Mouse (Mus musculus) embryonic facial prominence, embryonic 12.5 days (tissue): ENCODE measurements around the gene Reln. TPM values are rescaled to one million over a fixed set of nuclear protein-coding genes. Genes with fewer than 3 reads are reported as not detected.

ENCODE experiments used
- ATAC-seq: fragments of 200-750 bp; cut with Nextera tagmentation; 2 replicates; pipeline ENCODE4 v1.8.0; 2017; ENCODE audit not compliant: insufficient number of reproducible peaks, insufficient read depth, low FRiP score, low TSS enrichment
- H3K27ac ChIP-seq: fragments of 300-500 bp; sonication (generic); 2 replicates; pipeline ENCODE4 v1.5.1; 2016; ENCODE audit warnings: mild to moderate bottlenecking
- H3K27me3 ChIP-seq: fragments of 300-500 bp; sonication (generic); 2 replicates; pipeline ENCODE4 v1.6.1; 2016; ENCODE audit warnings: mild to moderate bottlenecking, moderate library complexity
- H3K36me3 ChIP-seq: fragments of 300-500 bp; sonication (generic); 2 replicates; pipeline ENCODE4 v1.6.1; 2016; ENCODE audit warnings: mild to moderate bottlenecking
- H3K4me1 ChIP-seq: fragments of 300-500 bp; sonication (generic); 2 replicates; pipeline ENCODE4 v1.6.1; 2016
- H3K4me2 ChIP-seq: fragments of 300-500 bp; sonication (generic); replicated peaks from 2 replicates; pipeline ENCODE4 v1.6.1; 2016; ENCODE audit warnings: mild to moderate bottlenecking, moderate library complexity
- H3K4me3 ChIP-seq: fragments of 300-500 bp; sonication (generic); 2 replicates; pipeline ENCODE4 v1.5.1; 2016; ENCODE audit warnings: mild to moderate bottlenecking
- H3K9ac ChIP-seq: fragments of 300-500 bp; sonication (generic); 2 replicates; pipeline ENCODE4 v1.6.1; 2016; ENCODE audit warnings: mild to moderate bottlenecking, moderate library complexity
- H3K9me3 ChIP-seq: fragments of 300-500 bp; sonication (generic); 2 replicates; pipeline ENCODE4 v1.6.1; 2016; ENCODE audit warnings: mild to moderate bottlenecking, moderate library complexity
- WGBS: fragments of 180-500 bp; shearing (Covaris S2); methylation state at CpG from one replicate; pipeline ENCODE4 v1.1.7; 2016; 5-methylcytosine and 5-hydroxymethylcytosine counted together
- polyA plus RNA-seq: library from polyadenylated mRNA; unstranded; fragments of >200 nt; fragmentation: Nextera tagmentation; extraction: Ambion mirVana; gene quantifications from 2 replicates; pipeline ENCODE4 v1.2.1, GENCODE M21; 2016

Reln gene
- polyA plus RNA-seq, 1 experiment from 2014 or later, result 4.1 TPM

GRCm38 (mm10) chr5:22160935-22161334, 183.6 kb downstream of the Reln start:
- no peaks in the 10 kb centered on the region for H3K27me3 ChIP-seq
- 44% methylated on average over 2 of the region's 2 CpGs for WGBS
- no peak overlapping the region for H3K9ac ChIP-seq
- no peak overlapping the region for H3K27ac ChIP-seq
- no peak overlapping the region for H3K4me3 ChIP-seq
- no peak overlapping the region for H3K4me2 ChIP-seq
- peaks cover 5% of the 10 kb centered on the region; the same call in 1 of the 2 replicates for H3K4me1 ChIP-seq
- ATAC-seq, result no peak
- H3K9me3 ChIP-seq, result no peaks in the 10 kb centered on the region
- no peaks in the 10 kb centered on the region for H3K36me3 ChIP-seq

- ATAC-seq, result no peak
- no peaks in the 10 kb centered on the region for H3K27me3 ChIP-seq
- no peak overlapping the region for H3K9ac ChIP-seq
- H3K27ac ChIP-seq, result no peak overlapping the region
- H3K4me2 ChIP-seq, result no peak overlapping the region
- WGBS, result 86% methylated on average over 11 of the region's 11 CpGs
- no peak overlapping the region for H3K4me3 ChIP-seq
- no peaks in the 10 kb centered on the region for H3K9me3 ChIP-seq
- no peaks in the 10 kb centered on the region for H3K36me3 ChIP-seq
- H3K4me1 ChIP-seq, result peaks cover 1% of the 10 kb centered on the region; the same call in 1 of the 2 replicates
Measured at GRCm38 (mm10) chr5:22158754-22159153, 185.7 kb downstream of the Reln start.

- WGBS, result 56% methylated on average over 6 of the region's 6 CpGs
- Histone ChIP-seq H3K4me1 (peaks cover 4% of the 10 kb centered on the region; the same call in 1 of the 2 replicates), H3K36me3 (no peaks in the 10 kb centered on the region), H3K4me3 (no peak overlapping the region), H3K4me2 (no peak overlapping the region), H3K27ac (no peak overlapping the region), H3K27me3 (no peaks in the 10 kb centered on the region), H3K9me3 (no peaks in the 10 kb centered on the region), H3K9ac (no peak overlapping the region)
- ATAC-seq, result no peak
Measured at GRCm38 (mm10) chr5:22153601-22154000, 190.9 kb downstream of the Reln start.

- no peak for ATAC-seq
- 67% methylated on average over 4 of the region's 4 CpGs for WGBS
Measured at GRCm38 (mm10) chr5:22141821-22142220, 202.7 kb downstream of the Reln start.

GRCm38 (mm10) chr5:22139015-22139414, 205.5 kb downstream of the Reln start:
- no peak overlapping the region for H3K4me3 ChIP-seq
- H3K4me1 ChIP-seq, result no peaks in the 10 kb centered on the region
- WGBS, result 74% methylated on average over 2 of the region's 2 CpGs
- no peak overlapping the region for H3K27ac ChIP-seq
- no peak for ATAC-seq
- no peaks in the 10 kb centered on the region for H3K36me3 ChIP-seq
- peaks cover 6% of the 10 kb centered on the region; the same call in 1 of the 2 replicates for H3K9me3 ChIP-seq
- no peaks in the 10 kb centered on the region for H3K27me3 ChIP-seq
- H3K9ac ChIP-seq, result no peak overlapping the region
- no peak overlapping the region for H3K4me2 ChIP-seq

More at GRCm38 (mm10) chr5:22141821-22142220, 202.7 kb downstream of the Reln start:
- Histone ChIP-seq H3K9me3 (peaks cover 6% of the 10 kb centered on the region; the same call in 1 of the 2 replicates), H3K36me3 (no peaks in the 10 kb centered on the region), H3K4me2 (no peak overlapping the region), H3K27ac (no peak overlapping the region), H3K9ac (no peak overlapping the region), H3K4me1 (no peaks in the 10 kb centered on the region), H3K4me3 (no peak overlapping the region), H3K27me3 (no peaks in the 10 kb centered on the region)

- H3K27me3 ChIP-seq, result no peaks in the 10 kb centered on the region
- H3K4me2 ChIP-seq, result no peak overlapping the region
- WGBS, result 61% methylated on average over 9 of the region's 9 CpGs
Measured at GRCm38 (mm10) chr5:22134402-22134801, 210.1 kb downstream of the Reln start.

GRCm38 (mm10) chr5:22131730-22132522, 212.6 kb downstream of the Reln start:
- H3K4me2 ChIP-seq, result no peak overlapping the region
- H3K27ac ChIP-seq, result no peak overlapping the region
- no peaks in the 10 kb centered on the region for H3K9me3 ChIP-seq
- no peaks in the 10 kb centered on the region for H3K27me3 ChIP-seq
- H3K4me1 ChIP-seq, result no peaks in the 10 kb centered on the region
- WGBS, result 78% methylated on average over 5 of the region's 5 CpGs
- H3K36me3 ChIP-seq, result no peaks in the 10 kb centered on the region
- H3K9ac ChIP-seq, result no peak overlapping the region
- ATAC-seq, result no peak
- no peak overlapping the region for H3K4me3 ChIP-seq

More at GRCm38 (mm10) chr5:22134402-22134801, 210.1 kb downstream of the Reln start:
- Histone ChIP-seq H3K9me3 (peaks cover 6% of the 10 kb centered on the region; the same call in 1 of the 2 replicates), H3K4me3 (no peak overlapping the region), H3K4me1 (no peaks in the 10 kb centered on the region), H3K36me3 (no peaks in the 10 kb centered on the region), H3K27ac (no peak overlapping the region), H3K9ac (no peak overlapping the region)
- ATAC-seq, result no peak

- Histone ChIP-seq H3K4me3 (no peak overlapping the region), H3K4me2 (no peak overlapping the region), H3K36me3 (no peaks in the 10 kb centered on the region), H3K27ac (no peak overlapping the region), H3K9ac (no peak overlapping the region), H3K4me1 (no peaks in the 10 kb centered on the region), H3K9me3 (no peaks in the 10 kb centered on the region), H3K27me3 (no peaks in the 10 kb centered on the region)
- no peak for ATAC-seq
Measured at GRCm38 (mm10) chr5:22127583-22127982, 216.9 kb downstream of the Reln start.

GRCm38 (mm10) chr5:22119296-22119695, 225.2 kb downstream of the Reln start:
- no peaks in the 10 kb centered on the region for H3K9me3 ChIP-seq
- no peak overlapping the region for H3K4me3 ChIP-seq
- no peak overlapping the region for H3K9ac ChIP-seq
- H3K4me2 ChIP-seq, result no peak overlapping the region
- H3K36me3 ChIP-seq, result no peaks in the 10 kb centered on the region
- H3K27ac ChIP-seq, result no peak overlapping the region
- ATAC-seq, result no peak
- H3K4me1 ChIP-seq, result no peaks in the 10 kb centered on the region
- H3K27me3 ChIP-seq, result no peaks in the 10 kb centered on the region
- 43% methylated on average over 1 of the region's 1 CpGs for WGBS

- ATAC-seq, result no peak
- no peak overlapping the region for H3K27ac ChIP-seq
- H3K36me3 ChIP-seq, result no peaks in the 10 kb centered on the region
- no peak overlapping the region for H3K4me2 ChIP-seq
- H3K27me3 ChIP-seq, result no peaks in the 10 kb centered on the region
- WGBS, result 34% methylated on average over 6 of the region's 6 CpGs
- H3K4me3 ChIP-seq, result no peak overlapping the region
- H3K9me3 ChIP-seq, result no peaks in the 10 kb centered on the region
- no peak overlapping the region for H3K9ac ChIP-seq
- H3K4me1 ChIP-seq, result no peaks in the 10 kb centered on the region
Measured at GRCm38 (mm10) chr5:22118456-22118855, 226.0 kb downstream of the Reln start.

- WGBS, result 81% methylated on average over 9 of the region's 9 CpGs
- no peak overlapping the region for H3K27ac ChIP-seq
- no peak overlapping the region for H3K4me3 ChIP-seq
- no peaks in the 10 kb centered on the region for H3K4me1 ChIP-seq
- H3K9ac ChIP-seq, result no peak overlapping the region
- ATAC-seq, result no peak
- no peaks in the 10 kb centered on the region for H3K9me3 ChIP-seq
- H3K27me3 ChIP-seq, result no peaks in the 10 kb centered on the region
- no peak overlapping the region for H3K4me2 ChIP-seq
- H3K36me3 ChIP-seq, result no peaks in the 10 kb centered on the region
Measured at GRCm38 (mm10) chr5:22116922-22117321, 227.6 kb downstream of the Reln start.

GRCm38 (mm10) chr5:22106811-22107485, 237.6 kb downstream of the Reln start:
- Histone ChIP-seq H3K4me1 (no peaks in the 10 kb centered on the region), H3K9me3 (no peaks in the 10 kb centered on the region), H3K4me3 (no peak overlapping the region), H3K36me3 (no peaks in the 10 kb centered on the region), H3K4me2 (no peak overlapping the region), H3K27me3 (no peaks in the 10 kb centered on the region), H3K9ac (no peak overlapping the region), H3K27ac (no peak overlapping the region)
- no peak for ATAC-seq
- WGBS, result 70% methylated on average over 9 of the region's 9 CpGs
